Comparison of ENCODE assay signal across 8 mouse cellular contexts in genomic region chr2:51147318-51148064, GRCm38 (mm10). TPM values are rescaled to one million over a fixed set of nuclear protein-coding genes. Genes with fewer than 3 reads are reported as not detected.
A peak's percentile ranks its signal among the peaks of the same experiment; 100 is the strongest.
DNase-seq lines count a peak whose midpoint lies in the region; ATAC-seq and TF ChIP-seq lines count a peak whose summit lies in the region.

No protein-coding gene starts in this region.

- TF ChIP-seq CTCF in brain, embryonic 14.5 days (IDR thresholded peaks at IDR 0.05; ENCODE audit: borderline replicate concordance, extremely low read depth, insufficient read depth, insufficient read length), result peak; percentile 33

- peak; percentile 40 to 48 for DNase-seq in B cell, adult 2 months
- DNase-seq in brain, embryonic 14.5 days (ENCODE audit: low read depth), result peak; percentile 75
- DNase-seq in kidney, postnatal 14 days, result peak; percentile 91
- DNase-seq in liver, embryonic 13.5 days, result no peak

- under 1% methylated on average over 45 of the region's 45 CpGs for WGBS in forebrain, embryonic 13.5 days
- WGBS in heart, embryonic 15.5 days, result under 1% methylated on average over 45 of the region's 45 CpGs
- WGBS in liver, embryonic 13.5 days (ENCODE audit: insufficient replicate concordance), result under 1% methylated on average over 45 of the region's 45 CpGs
- under 1% methylated on average over 45 of the region's 45 CpGs for WGBS in stomach, embryonic 15.5 days

- H3K79me2 ChIP-seq in myocyte (ENCODE audit: control insufficient read depth, insufficient read depth), result peaks cover 62% of the 10 kb centered on the region

- H3K36me3 ChIP-seq in forebrain, embryonic 13.5 days (ENCODE audit: poor library complexity, severe bottlenecking), result peaks cover 11% of the 10 kb centered on the region
- no peaks in the 10 kb centered on the region for H3K36me3 ChIP-seq in heart, embryonic 15.5 days
- no peaks in the 10 kb centered on the region for H3K36me3 ChIP-seq in liver, embryonic 13.5 days
- H3K36me3 ChIP-seq in myocyte (ENCODE audit: control insufficient read depth, insufficient read depth), result peaks cover 7% of the 10 kb centered on the region
- H3K36me3 ChIP-seq in stomach, embryonic 15.5 days, result no peaks in the 10 kb centered on the region

- peak; percentile 11; the same call in 1 of the 2 replicates for TF ChIP-seq POLR2A in brain, embryonic 14.5 days (IDR thresholded peaks at IDR 0.05; ENCODE audit: borderline replicate concordance, extremely low read depth, insufficient read depth, insufficient read length, poor library complexity, severe bottlenecking)
- TF ChIP-seq POLR2A in myocyte (IDR thresholded peaks at IDR 0.05; ENCODE audit: insufficient read length, low read depth), result peak; percentile 47

- H3K9ac ChIP-seq in forebrain, embryonic 13.5 days, result peak overlapping the region; percentile 99
- H3K9ac ChIP-seq in heart, embryonic 15.5 days, result peak overlapping the region; percentile 84
- H3K9ac ChIP-seq in liver, embryonic 13.5 days, result peak overlapping the region; percentile 73
- H3K9ac ChIP-seq in stomach, embryonic 15.5 days, result peak overlapping the region; percentile 93

- no peaks in the 10 kb centered on the region for H3K9me3 ChIP-seq in forebrain, embryonic 13.5 days (replicated peaks)
- H3K9me3 ChIP-seq in heart, embryonic 15.5 days (replicated peaks), result no peaks in the 10 kb centered on the region
- no peaks in the 10 kb centered on the region for H3K9me3 ChIP-seq in liver, embryonic 13.5 days (replicated peaks)
- H3K9me3 ChIP-seq in stomach, embryonic 15.5 days, result no peaks in the 10 kb centered on the region

- H3K4me3 ChIP-seq in forebrain, embryonic 13.5 days, result peak overlapping the region; percentile 99
- peak overlapping the region; percentile 80 for H3K4me3 ChIP-seq in heart, embryonic 15.5 days
- H3K4me3 ChIP-seq in liver, embryonic 13.5 days (replicated peaks), result peak overlapping the region; percentile 65
- H3K4me3 ChIP-seq in myocyte, result peak overlapping the region; percentile 100
- peak overlapping the region; percentile 78 for H3K4me3 ChIP-seq in stomach, embryonic 15.5 days (replicated peaks)

- peak overlapping the region; percentile 94 for H3K27ac ChIP-seq in forebrain, embryonic 13.5 days
- H3K27ac ChIP-seq in heart, embryonic 15.5 days, result peak overlapping the region; percentile 96
- H3K27ac ChIP-seq in liver, embryonic 13.5 days, result peak overlapping the region; percentile 61
- peak overlapping the region; percentile 91 for H3K27ac ChIP-seq in stomach, embryonic 15.5 days

- H3K4me1 ChIP-seq in forebrain, embryonic 13.5 days, result peaks cover 32% of the 10 kb centered on the region
- H3K4me1 ChIP-seq in heart, embryonic 15.5 days (replicated peaks), result peaks cover 29% of the 10 kb centered on the region
- peaks cover 7% of the 10 kb centered on the region for H3K4me1 ChIP-seq in liver, embryonic 13.5 days (replicated peaks)
- H3K4me1 ChIP-seq in stomach, embryonic 15.5 days, result peaks cover 19% of the 10 kb centered on the region

- ATAC-seq in forebrain, embryonic 13.5 days, result peak; percentile 46
- peak; percentile 63 for ATAC-seq in heart, embryonic 15.5 days (replicated peaks; ENCODE audit: insufficient number of reproducible peaks, insufficient read depth, low FRiP score, low read depth)
- ATAC-seq in liver, embryonic 13.5 days (ENCODE audit: low read depth), result peak; percentile 38
- ATAC-seq in stomach, embryonic 15.5 days (ENCODE audit: insufficient read depth, low FRiP score, low read depth), result peak; percentile 54

- H3K4me2 ChIP-seq in forebrain, embryonic 13.5 days, result peak overlapping the region; percentile 72
- H3K4me2 ChIP-seq in heart, embryonic 15.5 days, result peak overlapping the region; percentile 77
- peak overlapping the region; percentile 61 for H3K4me2 ChIP-seq in liver, embryonic 13.5 days
- H3K4me2 ChIP-seq in myocyte (ENCODE audit: low read depth), result peak overlapping the region; percentile 71
- H3K4me2 ChIP-seq in stomach, embryonic 15.5 days, result peak overlapping the region; percentile 55

- no peaks in the 10 kb centered on the region for H3K27me3 ChIP-seq in forebrain, embryonic 13.5 days
- H3K27me3 ChIP-seq in heart, embryonic 15.5 days, result peaks cover 11% of the 10 kb centered on the region; the same call in 1 of the 2 replicates
- peaks cover 36% of the 10 kb centered on the region for H3K27me3 ChIP-seq in liver, embryonic 13.5 days
- no peaks in the 10 kb centered on the region for H3K27me3 ChIP-seq in myocyte (ENCODE audit: control insufficient read depth, insufficient read depth, insufficient read length)
- no peaks in the 10 kb centered on the region for H3K27me3 ChIP-seq in stomach, embryonic 15.5 days (replicated peaks)

- H3ac ChIP-seq in myocyte (ENCODE audit: control insufficient read depth, insufficient read length), result peak overlapping the region; percentile 51

TF ChIP-seq in myocyte, 11 proteins besides CTCF, POLR2A, EP300 and RAD21:
- no peak for TF ChIP-seq REST (IDR thresholded peaks at IDR 0.05; ENCODE audit: insufficient read depth, insufficient read length)
- TF ChIP-seq E2F4 (IDR thresholded peaks at IDR 0.05; ENCODE audit: insufficient read depth), result no peak
- TF ChIP-seq USF1 (IDR thresholded peaks at IDR 0.05; ENCODE audit: low read depth), result no peak
- TF ChIP-seq POLR2AphosphoS2 (IDR thresholded peaks at IDR 0.05; ENCODE audit: insufficient read length, low read depth), result peak; percentile 44
- peak; percentile 1 for TF ChIP-seq TCF12 (IDR thresholded peaks at IDR 0.05; ENCODE audit: insufficient read depth, poor library complexity, severe bottlenecking)
- TF ChIP-seq TCF3 (IDR thresholded peaks at IDR 0.05; ENCODE audit: insufficient read length, low read depth), result peak; percentile 41
- TF ChIP-seq MYOG (IDR thresholded peaks at IDR 0.05; ENCODE audit: control insufficient read depth in 1 of 3, insufficient read depth in 1 of 3, insufficient read length in 2 of 3, low read depth in 2 of 3), result peak in 2 of 3 experiments; percentile 45 to 83
- no peak for TF ChIP-seq CEBPB (IDR thresholded peaks at IDR 0.05; ENCODE audit: insufficient read depth, poor library complexity, severe bottlenecking)

RNA-seq across cellular contexts. Expression of gene Rnd3, which starts 1.4 kb away (rescaled TPM):
- polyA plus RNA-seq in brain, embryonic 14.5 days (2012; rRNA removed), result 76.7 and 111 TPM in 2 replicates
- 199 and 207 TPM in 2 replicates for polyA plus RNA-seq in forebrain, embryonic 13.5 days (2015; fragmentation: Nextera tagmentation; extraction: Ambion mirVana)
- polyA plus RNA-seq in heart, embryonic 15.5 days (2015; fragmentation: Nextera tagmentation; extraction: Ambion mirVana), result 27.2 and 31.2 TPM in 2 replicates
- 11.4 and 14.8 TPM in 2 replicates for polyA plus RNA-seq in liver, embryonic 13.5 days (2015; fragmentation: Nextera tagmentation; extraction: Ambion mirVana)
- 10.3 TPM for polyA plus RNA-seq in myocyte (2012; fragmentation: generic; extraction: Trizol)
- polyA plus RNA-seq in stomach, embryonic 15.5 days (2015; fragmentation: Nextera tagmentation; extraction: Ambion mirVana), result 63.1 and 66.3 TPM in 2 replicates
